Mouse (Mus musculus): ENCODE results near the gene Wwox.

- TF ChIP-seq ZMIZ1 (IDR thresholded peaks at IDR 0.05; ENCODE audit: low read depth, low read length) (no peak), POLR2A (IDR thresholded peaks at IDR 0.05; ENCODE audit: control insufficient read depth in 1 of 2, insufficient read depth in 1 of 2, low read depth in 1 of 2, low read length in 2 of 2, poor library complexity in 1 of 2) (no peak), GATA1 (IDR thresholded peaks at IDR 0.05; ENCODE audit: low read depth, low read length) (no peak), GABPA (IDR thresholded peaks at IDR 0.05; ENCODE audit: low read depth, low read length) (no peak), CTCF (IDR thresholded peaks at IDR 0.05 in 2 of 3, conservative IDR thresholded peaks at IDR 0.05 in 1 of 3; ENCODE audit: control insufficient read depth in 1 of 3, insufficient read depth in 1 of 3, low read depth in 2 of 3, low read length in 3 of 3, poor library complexity in 1 of 3, severe bottlenecking in 1 of 3) (no peak), SMC3 (IDR thresholded peaks at IDR 0.05; ENCODE audit: low read depth, low read length) (no peak), TAL1 (IDR thresholded peaks at IDR 0.05; ENCODE audit: low read length) (no peak), ZNF384 (IDR thresholded peaks at IDR 0.05; ENCODE audit: low read depth, low read length) (no peak)
These were observed 23.9 kb downstream of the Wwox start for GRCm38 (mm10) chr8:114463305-114463704.
